Mouse (Mus musculus): ENCODE results near the gene Man1c1. TPM values are rescaled to one million over a fixed set of nuclear protein-coding genes. Genes with fewer than 3 reads are reported as not detected.

Man1c1 gene
- polyA plus RNA-seq, 1 experiment from 2014 or later: 6.3 TPM

- Histone ChIP-seq H3K27me3 (replicated peaks) (no peaks in the 10 kb centered on the region), H3K36me3 (peaks cover 23% of the 10 kb centered on the region), H3K9ac (0 out of 2 replicates have a peak overlapping the region, but pooled peaks have one; percentile 40), H3K4me2 (no peak overlapping the region), H3K4me3 (no peak overlapping the region), H3K9me3 (no peaks in the 10 kb centered on the region), H3K4me1 (peaks cover 18% of the 10 kb centered on the region), H3K27ac (replicated peaks) (no peak overlapping the region; the same call in 1 of the 2 replicates)
- no peak for ATAC-seq (ENCODE audit: extremely low read depth, insufficient number of reproducible peaks, low FRiP score, low TSS enrichment)
- 62% methylated on average over 9 of the region's 9 CpGs for WGBS
These were observed 145.4 kb downstream of the Man1c1 start for GRCm38 (mm10) chr4:134558570-134559113.

GRCm38 (mm10) chr4:134557626-134558249 is 146.4 kb downstream of the Man1c1 start:
- H3K9me3 ChIP-seq: no peaks in the 10 kb centered on the region
- H3K27me3 ChIP-seq (replicated peaks): no peaks in the 10 kb centered on the region
- ATAC-seq (ENCODE audit: extremely low read depth, insufficient number of reproducible peaks, low FRiP score, low TSS enrichment): no peak
- WGBS: 25% methylated on average over 16 of the region's 16 CpGs
- 0 out of 2 replicates have a peak overlapping the region, but pooled peaks have one; percentile 14 for H3K9ac ChIP-seq
- no peak overlapping the region for H3K4me2 ChIP-seq
- peaks cover 17% of the 10 kb centered on the region for H3K36me3 ChIP-seq
- no peak overlapping the region; the same call in 1 of the 2 replicates for H3K27ac ChIP-seq (replicated peaks)
- peaks cover 18% of the 10 kb centered on the region for H3K4me1 ChIP-seq
- no peak overlapping the region for H3K4me3 ChIP-seq

GRCm38 (mm10) chr4:134555956-134556580 is 148.0 kb downstream of the Man1c1 start:
- Histone ChIP-seq H3K36me3 (0 out of 2 replicates have a peak, but pooled peaks cover 6% of the 10 kb centered on the region), H3K4me2 (no peak overlapping the region), H3K9me3 (no peaks in the 10 kb centered on the region), H3K27me3 (replicated peaks) (no peaks in the 10 kb centered on the region), H3K27ac (replicated peaks) (no peak overlapping the region), H3K9ac (no peak overlapping the region), H3K4me3 (no peak overlapping the region), H3K4me1 (peaks cover 30% of the 10 kb centered on the region)
- WGBS: 70% methylated on average over 8 of the region's 8 CpGs
- ATAC-seq (ENCODE audit: extremely low read depth, insufficient number of reproducible peaks, low FRiP score, low TSS enrichment): no peak

- Histone ChIP-seq H3K36me3 (peaks cover 24% of the 10 kb centered on the region), H3K9me3 (peaks cover 6% of the 10 kb centered on the region), H3K27ac (replicated peaks) (no peak overlapping the region), H3K4me2 (no peak overlapping the region), H3K4me1 (peaks cover 40% of the 10 kb centered on the region), H3K4me3 (no peak overlapping the region), H3K27me3 (replicated peaks) (no peaks in the 10 kb centered on the region), H3K9ac (no peak overlapping the region)
- 67% methylated on average over 1 of the region's 1 CpGs for WGBS
- ATAC-seq (ENCODE audit: extremely low read depth, insufficient number of reproducible peaks, low FRiP score, low TSS enrichment): no peak
These were observed 150.5 kb downstream of the Man1c1 start for GRCm38 (mm10) chr4:134553631-134554030.

- Histone ChIP-seq H3K36me3 (peaks cover 39% of the 10 kb centered on the region), H3K27me3 (replicated peaks) (no peaks in the 10 kb centered on the region), H3K9ac (peak within 1 kb of the TSS; percentile 98), H3K4me3 (peak within 1 kb of the TSS; percentile 86), H3K9me3 (peaks cover 6% of the 10 kb centered on the region), H3K4me1 (peaks cover 44% of the 10 kb centered on the region), H3K4me2 (peak within 1 kb of the TSS; percentile 73), H3K27ac (replicated peaks) (peak within 1 kb of the TSS; percentile 86)
- peak; percentile 73; the same call in 1 of the 2 replicates for ATAC-seq (ENCODE audit: extremely low read depth, insufficient number of reproducible peaks, low FRiP score, low TSS enrichment)
- 1% methylated on average over 45 of the region's 67 CpGs for WGBS
These were observed 152.4 kb downstream of the Man1c1 start, which contains the start of gene Selenon for GRCm38 (mm10) chr4:134551494-134552316. Gene Selenon, minus strand, starts transcription at chr4:134552166.

GRCm38 (mm10) chr4:134549899-134550298 is 154.2 kb downstream of the Man1c1 start:
- Histone ChIP-seq H3K9ac (no peak overlapping the region), H3K4me2 (no peak overlapping the region), H3K9me3 (peaks cover 6% of the 10 kb centered on the region), H3K4me3 (no peak overlapping the region), H3K27ac (replicated peaks) (no peak overlapping the region), H3K36me3 (peaks cover 53% of the 10 kb centered on the region), H3K4me1 (peaks cover 47% of the 10 kb centered on the region), H3K27me3 (replicated peaks) (no peaks in the 10 kb centered on the region)
- WGBS: 96% methylated on average over 8 of the region's 8 CpGs
- ATAC-seq (ENCODE audit: extremely low read depth, insufficient number of reproducible peaks, low FRiP score, low TSS enrichment): no peak

- peak overlapping the region; percentile 8; the same call in 1 of the 2 replicates for H3K9ac ChIP-seq
- H3K27me3 ChIP-seq (replicated peaks): no peaks in the 10 kb centered on the region
- H3K4me2 ChIP-seq: no peak overlapping the region
- H3K36me3 ChIP-seq: peaks cover 67% of the 10 kb centered on the region
- H3K27ac ChIP-seq (replicated peaks): 0 out of 2 replicates have a peak overlapping the region, but pooled peaks have one; percentile 22
- no peak overlapping the region for H3K4me3 ChIP-seq
- no peak for ATAC-seq (ENCODE audit: extremely low read depth, insufficient number of reproducible peaks, low FRiP score, low TSS enrichment)
- 51% methylated on average over 18 of the region's 18 CpGs for WGBS
- peaks cover 47% of the 10 kb centered on the region for H3K4me1 ChIP-seq
- H3K9me3 ChIP-seq: peaks cover 6% of the 10 kb centered on the region
These were observed 155.7 kb downstream of the Man1c1 start for GRCm38 (mm10) chr4:134548169-134548938.

GRCm38 (mm10) chr4:134546814-134547705 is 157.0 kb downstream of the Man1c1 start:
- H3K9ac ChIP-seq: peak overlapping the region; percentile 37
- H3K9me3 ChIP-seq: peaks cover 6% of the 10 kb centered on the region
- H3K4me2 ChIP-seq: no peak overlapping the region
- no peak overlapping the region for H3K4me3 ChIP-seq
- WGBS: 64% methylated on average over 9 of the region's 9 CpGs
- H3K36me3 ChIP-seq: peaks cover 78% of the 10 kb centered on the region
- H3K27me3 ChIP-seq (replicated peaks): no peaks in the 10 kb centered on the region
- H3K27ac ChIP-seq (replicated peaks): peak overlapping the region; percentile 57
- no peak for ATAC-seq (ENCODE audit: extremely low read depth, insufficient number of reproducible peaks, low FRiP score, low TSS enrichment)
- H3K4me1 ChIP-seq: peaks cover 41% of the 10 kb centered on the region

- Histone ChIP-seq H3K36me3 (peaks cover 89% of the 10 kb centered on the region), H3K4me1 (peaks cover 20% of the 10 kb centered on the region), H3K4me3 (no peak overlapping the region), H3K27me3 (replicated peaks) (no peaks in the 10 kb centered on the region), H3K9ac (0 out of 2 replicates have a peak overlapping the region, but pooled peaks have one; percentile 50), H3K4me2 (no peak overlapping the region), H3K9me3 (no peaks in the 10 kb centered on the region), H3K27ac (replicated peaks) (no peak overlapping the region)
- 1% methylated on average over 5 of the region's 5 CpGs for WGBS
- ATAC-seq (ENCODE audit: extremely low read depth, insufficient number of reproducible peaks, low FRiP score, low TSS enrichment): no peak
These were observed 160.8 kb downstream of the Man1c1 start for GRCm38 (mm10) chr4:134543261-134543660.

GRCm38 (mm10) chr4:134542726-134543125 is 161.4 kb downstream of the Man1c1 start:
- peaks cover 85% of the 10 kb centered on the region for H3K36me3 ChIP-seq
- no peak overlapping the region for H3K9ac ChIP-seq
- no peaks in the 10 kb centered on the region for H3K9me3 ChIP-seq
- peaks cover 14% of the 10 kb centered on the region for H3K4me1 ChIP-seq
- no peak for ATAC-seq (ENCODE audit: extremely low read depth, insufficient number of reproducible peaks, low FRiP score, low TSS enrichment)
- no peaks in the 10 kb centered on the region for H3K27me3 ChIP-seq (replicated peaks)
- H3K4me3 ChIP-seq: no peak overlapping the region
- WGBS: 83% methylated on average over 9 of the region's 9 CpGs
- no peak overlapping the region for H3K27ac ChIP-seq (replicated peaks)
- no peak overlapping the region for H3K4me2 ChIP-seq
